ENCODE assay signal across 23 mouse cellular contexts in genomic region chr9:55878066-55878465, GRCm38 (mm10). TPM values are rescaled to one million over a fixed set of nuclear protein-coding genes. Genes with fewer than 3 reads are reported as not detected.
DNase-seq lines count a peak whose midpoint lies in the region; ATAC-seq lines count a peak whose summit lies in the region.
"Had no signal": no experiment of that assay in that cellular context is flagged by ENCODE, and none has a peak within 500 bp of the region (broad histone marks: within the 10 kb centered on the region; RNA-seq: fewer than 3 reads in every experiment).

No protein-coding gene starts in this region.

- peak; percentile 64 for DNase-seq in embryonic facial prominence, embryonic 14.5 days (ENCODE audit: low spot score)
- DNase-seq in embryonic facial prominence, embryonic 10.5 days (ENCODE audit: low spot score) = no peak
- no peak for DNase-seq in intestine, embryonic 14.5 days (ENCODE audit: low spot score)
- DNase-seq in lung, postnatal 25 days (ENCODE audit: low spot score) = no peak
- no peak for DNase-seq in adrenal gland, postnatal 10 days
- DNase-seq: adrenal gland, postnatal 36 days; cerebellum, adult 8-10 months; heart, postnatal 36 days; kidney, adult 8-10 months; kidney, postnatal 36 days; right cerebral cortex, postnatal 4 days; thymus, adult 2 months had no signal

- H3K9ac ChIP-seq in embryonic facial prominence, embryonic 14.5 days (ENCODE audit: low read depth, low read length) = no peak overlapping the region
- no peak overlapping the region for H3K9ac ChIP-seq in intestine, embryonic 14.5 days (ENCODE audit: low read length)
- H3K9ac ChIP-seq in intestine, embryonic 15.5 days = no peak overlapping the region
- no peak overlapping the region for H3K9ac ChIP-seq in lung, embryonic 16.5 days (ENCODE audit: low read length)
- no peak overlapping the region for H3K9ac ChIP-seq in embryonic facial prominence, embryonic 15.5 days
- H3K9ac ChIP-seq: embryonic facial prominence, embryonic 13.5 days; heart, embryonic 13.5 days; liver, embryonic 12.5 days; neural tube, embryonic 12.5 days had no signal

- no peak overlapping the region for H3K4me2 ChIP-seq in embryonic facial prominence, embryonic 14.5 days (ENCODE audit: low read depth, low read length)
- H3K4me2 ChIP-seq in intestine, embryonic 14.5 days (ENCODE audit: low read length) = no peak overlapping the region
- no peak overlapping the region for H3K4me2 ChIP-seq in intestine, embryonic 15.5 days (replicated peaks)
- H3K4me2 ChIP-seq in lung, embryonic 16.5 days (ENCODE audit: low read depth, low read length) = no peak overlapping the region
- H3K4me2 ChIP-seq in embryonic facial prominence, embryonic 15.5 days (replicated peaks) = no peak overlapping the region
- H3K4me2 ChIP-seq: embryonic facial prominence, embryonic 13.5 days; heart, embryonic 13.5 days; liver, embryonic 12.5 days; neural tube, embryonic 12.5 days had no signal

- ATAC-seq in embryonic facial prominence, embryonic 14.5 days (ENCODE audit: low read depth) = 0 out of 2 replicates have a peak, but pooled peaks have one; percentile 30
- ATAC-seq in intestine, embryonic 14.5 days (replicated peaks; ENCODE audit: low FRiP score, low TSS enrichment, low read depth) = no peak
- no peak for ATAC-seq in intestine, embryonic 15.5 days
- peak; percentile 71 for ATAC-seq in lung, embryonic 16.5 days (ENCODE audit: low read depth)
- peak; percentile 63 for ATAC-seq in embryonic facial prominence, embryonic 15.5 days (ENCODE audit: insufficient number of reproducible peaks, low FRiP score, low TSS enrichment, low read depth)
- ATAC-seq: CD4-positive, CD25-positive, alpha-beta regulatory T cell, adult 4 months; hindbrain, embryonic 16.5 days; liver, embryonic 12.5 days had no signal

- 48% methylated on average over 1 of the region's 1 CpGs for WGBS in embryonic facial prominence, embryonic 14.5 days
- WGBS in embryonic facial prominence, embryonic 10.5 days = 100% methylated on average over 1 of the region's 1 CpGs
- WGBS in intestine, embryonic 14.5 days = 64% methylated on average over 1 of the region's 1 CpGs
- 69% methylated on average over 1 of the region's 1 CpGs for WGBS in intestine, embryonic 15.5 days
- 53% methylated on average over 1 of the region's 1 CpGs for WGBS in lung, embryonic 16.5 days
- 42% methylated on average over 1 of the region's 1 CpGs for WGBS in embryonic facial prominence, embryonic 15.5 days

- no peak overlapping the region for H3K27ac ChIP-seq in embryonic facial prominence, embryonic 14.5 days (replicated peaks; ENCODE audit: low read depth, low read length)
- no peak overlapping the region for H3K27ac ChIP-seq in embryonic facial prominence, embryonic 10.5 days (replicated peaks)
- 0 out of 2 replicates have a peak overlapping the region, but pooled peaks have one; percentile 11 for H3K27ac ChIP-seq in intestine, embryonic 14.5 days (ENCODE audit: low read depth)
- no peak overlapping the region for H3K27ac ChIP-seq in intestine, embryonic 15.5 days
- H3K27ac ChIP-seq in lung, embryonic 16.5 days (ENCODE audit: low read length) = no peak overlapping the region
- no peak overlapping the region for H3K27ac ChIP-seq in embryonic facial prominence, embryonic 15.5 days (replicated peaks)
- H3K27ac ChIP-seq: embryonic facial prominence, embryonic 13.5 days; heart, embryonic 13.5 days; liver, embryonic 12.5 days; macrophage; midbrain, embryonic 10.5 days; neural tube, embryonic 12.5 days had no signal

- H3K27me3 ChIP-seq in embryonic facial prominence, embryonic 14.5 days (replicated peaks; ENCODE audit: control insufficient read depth, insufficient read depth, low read length) = no peaks in the 10 kb centered on the region
- H3K27me3 ChIP-seq in embryonic facial prominence, embryonic 10.5 days (replicated peaks; ENCODE audit: low read depth, poor library complexity, severe bottlenecking) = no peaks in the 10 kb centered on the region
- no peaks in the 10 kb centered on the region for H3K27me3 ChIP-seq in intestine, embryonic 14.5 days (replicated peaks; ENCODE audit: control insufficient read depth, insufficient read depth, low read length)
- H3K27me3 ChIP-seq in intestine, embryonic 15.5 days (replicated peaks) = no peaks in the 10 kb centered on the region
- H3K27me3 ChIP-seq in lung, embryonic 16.5 days (ENCODE audit: control insufficient read depth, insufficient read depth, low read depth, low read length) = no peaks in the 10 kb centered on the region
- H3K27me3 ChIP-seq in embryonic facial prominence, embryonic 15.5 days = no peaks in the 10 kb centered on the region
- H3K27me3 ChIP-seq: embryonic facial prominence, embryonic 13.5 days; heart, embryonic 13.5 days; liver, embryonic 12.5 days; neural tube, embryonic 12.5 days had no signal

- H3K4me3 ChIP-seq in embryonic facial prominence, embryonic 14.5 days (ENCODE audit: low read depth, low read length) = no peak overlapping the region
- no peak overlapping the region for H3K4me3 ChIP-seq in embryonic facial prominence, embryonic 10.5 days
- H3K4me3 ChIP-seq in intestine, embryonic 14.5 days (ENCODE audit: low read depth, low read length) = no peak overlapping the region
- H3K4me3 ChIP-seq in intestine, embryonic 15.5 days (replicated peaks) = no peak overlapping the region
- no peak overlapping the region for H3K4me3 ChIP-seq in lung, embryonic 16.5 days (ENCODE audit: low read length)
- no peak overlapping the region for H3K4me3 ChIP-seq in embryonic facial prominence, embryonic 15.5 days (replicated peaks)
- H3K4me3 ChIP-seq: embryonic facial prominence, embryonic 13.5 days; heart, embryonic 13.5 days; liver, embryonic 12.5 days; midbrain, embryonic 10.5 days; neural tube, embryonic 12.5 days had no signal

- no peaks in the 10 kb centered on the region for H3K9me3 ChIP-seq in embryonic facial prominence, embryonic 14.5 days (ENCODE audit: control insufficient read depth, low read length)
- no peaks in the 10 kb centered on the region for H3K9me3 ChIP-seq in embryonic facial prominence, embryonic 10.5 days
- no peaks in the 10 kb centered on the region for H3K9me3 ChIP-seq in intestine, embryonic 14.5 days (ENCODE audit: control insufficient read depth, low read length)
- no peaks in the 10 kb centered on the region for H3K9me3 ChIP-seq in intestine, embryonic 15.5 days
- no peaks in the 10 kb centered on the region for H3K9me3 ChIP-seq in lung, embryonic 16.5 days (ENCODE audit: control insufficient read depth, low read length)
- no peaks in the 10 kb centered on the region for H3K9me3 ChIP-seq in embryonic facial prominence, embryonic 15.5 days (replicated peaks)
- H3K9me3 ChIP-seq: embryonic facial prominence, embryonic 13.5 days; heart, embryonic 13.5 days; liver, embryonic 12.5 days; midbrain, embryonic 10.5 days; neural tube, embryonic 12.5 days had no signal

- H3K4me1 ChIP-seq in embryonic facial prominence, embryonic 14.5 days (ENCODE audit: control insufficient read depth, insufficient read depth, low read length) = no peaks in the 10 kb centered on the region
- no peaks in the 10 kb centered on the region for H3K4me1 ChIP-seq in embryonic facial prominence, embryonic 10.5 days
- H3K4me1 ChIP-seq in intestine, embryonic 14.5 days (replicated peaks; ENCODE audit: control insufficient read depth, insufficient read depth, low read length) = no peaks in the 10 kb centered on the region
- no peaks in the 10 kb centered on the region for H3K4me1 ChIP-seq in intestine, embryonic 15.5 days (replicated peaks)
- H3K4me1 ChIP-seq in lung, embryonic 16.5 days (replicated peaks; ENCODE audit: control insufficient read depth, insufficient read depth, low read length) = no peaks in the 10 kb centered on the region
- no peaks in the 10 kb centered on the region for H3K4me1 ChIP-seq in embryonic facial prominence, embryonic 15.5 days
- H3K4me1 ChIP-seq: embryonic facial prominence, embryonic 13.5 days; heart, embryonic 13.5 days; liver, embryonic 12.5 days; midbrain, embryonic 10.5 days; neural tube, embryonic 12.5 days had no signal

- no peaks in the 10 kb centered on the region for H3K36me3 ChIP-seq in embryonic facial prominence, embryonic 14.5 days (ENCODE audit: control insufficient read depth, insufficient read depth, low read length)
- H3K36me3 ChIP-seq in embryonic facial prominence, embryonic 10.5 days (replicated peaks) = no peaks in the 10 kb centered on the region
- no peaks in the 10 kb centered on the region for H3K36me3 ChIP-seq in intestine, embryonic 14.5 days (ENCODE audit: control insufficient read depth, insufficient read depth, low read length)
- H3K36me3 ChIP-seq in intestine, embryonic 15.5 days = no peaks in the 10 kb centered on the region
- H3K36me3 ChIP-seq in lung, embryonic 16.5 days (ENCODE audit: control insufficient read depth, insufficient read depth, low read length) = no peaks in the 10 kb centered on the region
- no peaks in the 10 kb centered on the region for H3K36me3 ChIP-seq in embryonic facial prominence, embryonic 15.5 days
- H3K36me3 ChIP-seq: embryonic facial prominence, embryonic 13.5 days; liver, embryonic 12.5 days; midbrain, embryonic 10.5 days; neural tube, embryonic 12.5 days had no signal

RNA-seq across cellular contexts. Expression of gene Scaper, which starts 59.9 kb away (rescaled TPM):
- polyA plus RNA-seq in embryonic facial prominence, embryonic 14.5 days (2014; fragmentation: Nextera tagmentation; extraction: Ambion mirVana) = 12.2 and 14.4 TPM in 2 replicates
- polyA plus RNA-seq in embryonic facial prominence, embryonic 10.5 days (2016; fragmentation: Nextera tagmentation; extraction: Ambion mirVana) = 6.9 and 7.4 TPM in 2 replicates
- 9.4 and 10.0 TPM in 2 replicates for polyA plus RNA-seq in intestine, embryonic 14.5 days (2014; fragmentation: Nextera tagmentation; extraction: Ambion mirVana)
- polyA plus RNA-seq in intestine, embryonic 15.5 days (2015; fragmentation: Nextera tagmentation; extraction: Ambion mirVana) = 8.5 and 8.9 TPM in 2 replicates
- polyA plus RNA-seq in lung, embryonic 16.5 days (2015; fragmentation: Nextera tagmentation; extraction: Ambion mirVana) = 7.3 and 7.7 TPM in 2 replicates
- polyA plus RNA-seq in embryonic facial prominence, embryonic 15.5 days (2015; fragmentation: Nextera tagmentation; extraction: Ambion mirVana) = 12.3 and 14.0 TPM in 2 replicates
- total RNA-seq in adrenal gland, postnatal 10 days (2021) = 10 to 100 TPM; 11.2 to 15.0 TPM

Comparison
In these comparisons a context has a peak if more than half of its experiments do, and no peak if none do; other contexts are left out.
1. ATAC-seq: peak in embryonic facial prominence, embryonic 14.5 days (single experiment), lung, embryonic 16.5 days (single experiment) and embryonic facial prominence, embryonic 15.5 days (single experiment); none in intestine, embryonic 14.5 days (single experiment) and intestine, embryonic 15.5 days (single experiment).